ENCODE assay signal across 8 mouse cellular contexts in the genomic region with DNA sequence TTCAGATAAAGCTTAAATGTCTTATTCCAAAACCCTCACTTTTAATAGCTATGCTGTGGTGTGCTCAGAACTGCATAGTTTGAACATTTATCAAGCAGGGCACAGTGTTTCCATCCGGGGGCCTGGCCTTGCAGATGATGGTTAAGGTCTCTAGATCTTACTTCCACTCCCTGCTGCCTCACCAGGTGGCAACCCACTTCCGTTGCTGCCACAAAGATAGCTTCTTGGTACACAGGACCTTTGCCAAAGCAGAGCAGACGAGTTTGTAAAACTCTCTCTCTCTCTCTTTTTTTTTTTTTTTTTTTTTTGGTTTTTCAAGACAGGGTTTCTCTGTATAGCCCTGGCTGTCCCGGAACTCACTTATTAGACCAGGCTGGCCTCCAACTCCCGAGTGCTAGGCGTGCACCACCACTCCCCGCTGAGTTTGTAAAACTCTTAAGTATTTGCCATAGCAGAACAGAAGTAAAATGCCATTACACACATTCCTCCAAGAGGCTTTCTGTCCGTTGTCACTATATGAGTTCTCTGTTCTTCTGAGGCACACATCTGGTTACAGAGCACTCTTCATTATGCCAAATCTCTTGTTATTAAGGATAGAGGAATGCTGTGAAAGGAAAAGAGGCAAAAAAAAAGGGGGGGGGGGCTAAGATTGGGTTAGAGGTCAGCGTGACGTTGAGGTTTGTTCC. TPM values are rescaled to one million over a fixed set of nuclear protein-coding genes. Genes with fewer than 3 reads are reported as not detected.
DNase-seq lines count a peak whose midpoint lies in the region; ATAC-seq and TF ChIP-seq lines count a peak whose summit lies in the region.

No protein-coding gene starts in this region.

- intact Hi-C loops in gastrocnemius, postnatal 14 days (cut with DNase I; ENCODE audit: low total_unique reads): loop anchor here (10.0 kb wide), 1 partner anchor 121 kb away; no protein-coding TSS in a partner anchor

- no peaks in the 10 kb centered on the region for H3K36me3 ChIP-seq in heart, embryonic 15.5 days
- no peaks in the 10 kb centered on the region for H3K36me3 ChIP-seq in heart, postnatal 0 days (replicated peaks; ENCODE audit: control insufficient read depth, insufficient read depth, low read length)
- no peaks in the 10 kb centered on the region for H3K36me3 ChIP-seq in lung, embryonic 15.5 days
- H3K36me3 ChIP-seq in stomach, embryonic 15.5 days: no peaks in the 10 kb centered on the region

- H3K4me3 ChIP-seq in heart, embryonic 15.5 days: peak overlapping the region; percentile 78
- peak overlapping the region; percentile 98 for H3K4me3 ChIP-seq in heart, postnatal 0 days (ENCODE audit: low read depth, low read length)
- peak overlapping the region; percentile 89 for H3K4me3 ChIP-seq in lung, embryonic 15.5 days
- peak overlapping the region; percentile 83 for H3K4me3 ChIP-seq in stomach, embryonic 15.5 days (replicated peaks)

- peak overlapping the region; percentile 96 for H3K27ac ChIP-seq in heart, embryonic 15.5 days
- peak overlapping the region; percentile 98 for H3K27ac ChIP-seq in heart, postnatal 0 days (ENCODE audit: low read depth)
- H3K27ac ChIP-seq in lung, embryonic 15.5 days: peak overlapping the region; percentile 55
- peak overlapping the region; percentile 70 for H3K27ac ChIP-seq in stomach, embryonic 15.5 days

- TF ChIP-seq CTCF in heart, postnatal 0 days (IDR thresholded peaks at IDR 0.05; ENCODE audit: low read depth): no peak

- no peak for ATAC-seq in heart, embryonic 15.5 days (replicated peaks; ENCODE audit: insufficient number of reproducible peaks, insufficient read depth, low FRiP score, low read depth)
- peak; percentile 53 for ATAC-seq in activated CD4-positive, CD25-positive, alpha-beta regulatory T cell, adult 4 months
- ATAC-seq in heart, postnatal 0 days (ENCODE audit: insufficient read depth, low read depth): no peak
- 0 out of 2 replicates have a peak, but pooled peaks have one; percentile 0 for ATAC-seq in lung, embryonic 15.5 days (ENCODE audit: borderline replicate concordance, extremely low read depth, low FRiP score, low TSS enrichment)
- ATAC-seq in stomach, embryonic 15.5 days (ENCODE audit: insufficient read depth, low FRiP score, low read depth): no peak

- H3K9ac ChIP-seq in heart, embryonic 15.5 days: peak overlapping the region; percentile 24; the same call in 1 of the 2 replicates
- no peak overlapping the region for H3K9ac ChIP-seq in heart, postnatal 0 days (replicated peaks; ENCODE audit: low read depth, low read length)
- no peak overlapping the region for H3K9ac ChIP-seq in lung, embryonic 15.5 days
- no peak overlapping the region for H3K9ac ChIP-seq in stomach, embryonic 15.5 days

- no peak for DNase-seq in heart, adult 11 months
- no peak for DNase-seq in heart, postnatal 0 days (ENCODE audit: low spot score)
- DNase-seq in kidney, adult 9 months: no peak
- no peak for DNase-seq in gastrocnemius, postnatal 14 days

- H3K27me3 ChIP-seq in heart, embryonic 15.5 days: no peaks in the 10 kb centered on the region
- H3K27me3 ChIP-seq in heart, postnatal 0 days (ENCODE audit: control insufficient read depth, insufficient read depth, low read length): no peaks in the 10 kb centered on the region
- H3K27me3 ChIP-seq in lung, embryonic 15.5 days: no peaks in the 10 kb centered on the region
- H3K27me3 ChIP-seq in stomach, embryonic 15.5 days (replicated peaks): no peaks in the 10 kb centered on the region

- no peak for TF ChIP-seq EP300 in heart, postnatal 0 days (IDR thresholded peaks at IDR 0.05; ENCODE audit: low read depth)

- peak overlapping the region; percentile 65 for H3K4me2 ChIP-seq in heart, embryonic 15.5 days
- peak overlapping the region; percentile 75 for H3K4me2 ChIP-seq in heart, postnatal 0 days (ENCODE audit: low read depth, low read length)
- H3K4me2 ChIP-seq in lung, embryonic 15.5 days: peak overlapping the region; percentile 60
- peak overlapping the region; percentile 54 for H3K4me2 ChIP-seq in stomach, embryonic 15.5 days

- no peaks in the 10 kb centered on the region for H3K9me3 ChIP-seq in heart, embryonic 15.5 days (replicated peaks)
- H3K9me3 ChIP-seq in heart, postnatal 0 days (replicated peaks; ENCODE audit: control insufficient read depth, low read length): no peaks in the 10 kb centered on the region
- no peaks in the 10 kb centered on the region for H3K9me3 ChIP-seq in lung, embryonic 15.5 days
- no peaks in the 10 kb centered on the region for H3K9me3 ChIP-seq in stomach, embryonic 15.5 days

- H3K4me1 ChIP-seq in heart, embryonic 15.5 days (replicated peaks): peaks cover 20% of the 10 kb centered on the region
- peaks cover 27% of the 10 kb centered on the region for H3K4me1 ChIP-seq in heart, postnatal 0 days (ENCODE audit: control insufficient read depth, insufficient read depth)
- peaks cover 20% of the 10 kb centered on the region for H3K4me1 ChIP-seq in lung, embryonic 15.5 days
- H3K4me1 ChIP-seq in stomach, embryonic 15.5 days: peaks cover 13% of the 10 kb centered on the region; the same call in 1 of the 2 replicates

- 62% methylated on average over 10 of the region's 10 CpGs for WGBS in heart, embryonic 15.5 days
- WGBS in heart, postnatal 0 days: 61% methylated on average over 10 of the region's 10 CpGs
- 55% methylated on average over 10 of the region's 10 CpGs for WGBS in lung, embryonic 15.5 days
- 55% methylated on average over 10 of the region's 10 CpGs for WGBS in stomach, embryonic 15.5 days

RNA-seq across cellular contexts. Expression of a gene that starts 0.8 kb away (rescaled TPM):
- polyA plus RNA-seq in heart, embryonic 15.5 days (2015; fragmentation: Nextera tagmentation; extraction: Ambion mirVana): 3.0 and 3.1 TPM in 2 replicates
- polyA plus RNA-seq in activated CD4-positive, CD25-positive, alpha-beta regulatory T cell, adult 4 months (2017; shearing (Covaris generic)): 1 to 10 TPM; 5.8 to 8.0 TPM
- total RNA-seq in heart, postnatal 0 days (2014; rRNA removed; ENCODE audit: low replicate concordance): 17.0 and 22.3 TPM in 2 replicates
- 2.3 and 2.4 TPM in 2 replicates for polyA plus RNA-seq in heart, postnatal 0 days (2015; fragmentation: Nextera tagmentation; extraction: Ambion mirVana)
- 3.3 and 3.6 TPM in 2 replicates for polyA plus RNA-seq in lung, embryonic 15.5 days (2015; fragmentation: Nextera tagmentation; extraction: Ambion mirVana)
- 7.1 and 7.2 TPM in 2 replicates for polyA plus RNA-seq in stomach, embryonic 15.5 days (2015; fragmentation: Nextera tagmentation; extraction: Ambion mirVana)
- total RNA-seq in gastrocnemius, postnatal 14 days (2021): 10 to 100 TPM; 11.3 to 11.9 TPM

Comparison
In these comparisons a context has a peak if more than half of its experiments do, and no peak if none do; other contexts are left out.
1. ATAC-seq: peak in activated CD4-positive, CD25-positive, alpha-beta regulatory T cell, adult 4 months (single experiment) and lung, embryonic 15.5 days (single experiment); none in heart, embryonic 15.5 days (single experiment), heart, postnatal 0 days (single experiment) and stomach, embryonic 15.5 days (single experiment).
2. Peak in every context shown above with its lines, with median percentiles within 50 percentile points of each other: H3K27ac ChIP-seq, H3K4me2 ChIP-seq and H3K4me3 ChIP-seq.